Mouse (Mus musculus): ENCODE data around the gene Ugt1a8.

Ugt1a8 gene

DNA sequence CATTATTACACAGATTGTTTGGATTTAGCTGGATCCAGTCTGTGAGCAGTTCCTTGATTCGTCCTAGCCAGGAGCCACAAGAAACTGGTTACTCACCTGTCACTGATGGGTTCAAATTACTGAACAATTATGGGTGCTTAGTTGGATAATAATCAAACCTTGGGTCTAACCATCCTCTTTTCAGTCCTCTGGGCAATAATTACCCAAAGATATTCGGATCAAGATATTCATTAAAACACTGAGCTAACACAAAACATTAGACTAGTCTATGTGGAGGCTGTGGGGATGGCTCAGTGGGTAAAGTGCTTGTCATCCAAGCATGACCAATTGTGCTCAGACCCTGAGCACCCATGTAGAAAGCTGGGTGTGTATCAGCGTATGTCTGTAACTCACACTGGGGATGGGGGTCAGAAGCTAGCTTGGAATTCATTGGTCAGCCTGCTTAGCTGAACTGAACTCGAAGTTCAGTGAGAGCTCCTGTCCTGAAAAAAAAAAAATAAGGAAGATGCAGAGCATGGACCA lies 148.3 kb downstream of the Ugt1a8 start:
- DNase-seq (ENCODE audit: low spot score): no peak

GRCm38 (mm10) chr1:88237311-88237710 lies 149.7 kb downstream of the Ugt1a8 start:
- DNase-seq (ENCODE audit: low spot score): no peak

DNA sequence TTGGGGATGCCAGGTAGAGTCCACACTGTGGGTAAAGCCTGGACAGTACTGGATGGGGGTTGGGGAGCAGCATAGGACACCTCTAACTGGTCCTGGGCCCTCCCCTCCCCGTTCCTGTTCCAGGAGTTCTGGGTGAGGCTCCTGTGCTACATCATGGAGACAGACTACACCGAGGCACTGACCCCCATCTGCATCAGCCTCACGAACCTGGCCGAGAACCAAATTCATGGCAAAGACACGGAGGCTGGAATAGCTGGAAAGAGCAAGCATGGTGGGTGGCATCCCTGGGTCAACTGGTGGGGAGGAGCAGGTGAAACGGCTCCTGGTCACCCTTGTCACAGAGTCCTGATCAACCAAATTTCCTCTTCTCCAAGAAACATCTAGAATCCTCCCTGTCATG lies 151.2 kb downstream of the Ugt1a8 start:
- DNase-seq (ENCODE audit: low spot score): no peak

DNA sequence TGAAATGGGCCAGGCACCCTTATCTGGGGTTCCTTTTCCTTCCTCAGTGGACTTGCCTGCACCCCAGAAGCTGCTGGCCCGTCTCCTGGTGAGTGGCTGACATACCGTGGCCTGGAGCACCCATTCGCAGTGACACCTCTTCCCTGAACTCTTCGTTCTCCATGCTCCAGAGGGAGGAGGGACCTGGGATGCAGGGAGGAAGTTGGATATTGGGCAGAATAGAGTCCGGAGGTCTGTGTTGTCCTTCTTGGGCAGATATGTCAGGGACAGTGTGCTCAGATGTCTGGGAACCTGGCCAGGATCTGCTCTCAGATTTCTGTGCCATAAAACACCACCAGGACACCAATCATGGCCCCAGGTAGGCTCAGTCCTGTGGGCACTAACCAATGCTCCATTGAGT lies 152.5 kb downstream of the Ugt1a8 start:
- no peak for DNase-seq (ENCODE audit: low spot score)

DNA sequence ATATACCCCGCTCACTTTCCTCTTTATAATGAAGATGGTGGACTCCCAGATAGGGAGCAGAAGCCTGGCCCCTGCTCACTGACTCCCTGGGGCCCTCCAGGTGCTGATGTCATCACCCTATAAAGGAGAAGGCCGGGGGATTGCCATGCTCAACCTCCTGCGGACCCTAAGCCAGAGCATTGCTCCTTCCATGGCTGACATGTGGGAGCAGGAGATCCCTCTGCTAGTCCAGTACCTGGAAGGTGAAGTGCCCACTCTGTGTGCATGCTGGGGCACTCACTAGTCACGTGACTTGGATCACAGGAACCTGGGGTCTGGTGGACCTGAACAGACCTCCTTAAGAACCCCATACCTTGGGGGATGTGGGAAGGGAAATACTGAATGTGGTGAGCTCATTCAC lies 153.0 kb downstream of the Ugt1a8 start:
- no peak for DNase-seq (ENCODE audit: low spot score)

- DNase-seq (ENCODE audit: low spot score): no peak
These were observed 156.2 kb downstream of the Ugt1a8 start for GRCm38 (mm10) chr1:88243861-88244260.

GRCm38 (mm10) chr1:88245881-88246280 lies 158.3 kb downstream of the Ugt1a8 start:
- DNase-seq (ENCODE audit: low spot score): no peak

DNA sequence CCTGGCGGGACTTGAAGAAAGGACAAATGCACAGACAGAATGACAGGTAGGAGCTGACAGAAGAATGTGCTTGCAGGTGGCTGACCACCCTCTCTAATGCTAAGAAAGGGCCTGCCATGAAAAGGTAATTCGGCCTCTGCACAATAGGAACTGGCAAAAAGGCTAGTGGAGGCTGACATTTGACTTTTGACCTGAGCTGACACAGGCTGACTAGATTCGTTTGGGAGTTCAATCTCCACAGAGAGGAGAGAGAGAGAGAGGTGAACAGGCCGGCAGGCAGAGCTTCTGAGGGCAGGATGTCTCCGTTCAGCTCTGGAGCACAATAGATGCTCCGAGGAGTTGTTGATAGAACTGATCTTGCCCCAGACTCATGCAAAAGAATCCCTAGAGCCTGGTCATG lies 158.8 kb downstream of the Ugt1a8 start:
- no peak for DNase-seq (ENCODE audit: low spot score)

GRCm38 (mm10) chr1:88247660-88248059 lies 160.0 kb downstream of the Ugt1a8 start:
- no peak for DNase-seq (ENCODE audit: low spot score)

DNA sequence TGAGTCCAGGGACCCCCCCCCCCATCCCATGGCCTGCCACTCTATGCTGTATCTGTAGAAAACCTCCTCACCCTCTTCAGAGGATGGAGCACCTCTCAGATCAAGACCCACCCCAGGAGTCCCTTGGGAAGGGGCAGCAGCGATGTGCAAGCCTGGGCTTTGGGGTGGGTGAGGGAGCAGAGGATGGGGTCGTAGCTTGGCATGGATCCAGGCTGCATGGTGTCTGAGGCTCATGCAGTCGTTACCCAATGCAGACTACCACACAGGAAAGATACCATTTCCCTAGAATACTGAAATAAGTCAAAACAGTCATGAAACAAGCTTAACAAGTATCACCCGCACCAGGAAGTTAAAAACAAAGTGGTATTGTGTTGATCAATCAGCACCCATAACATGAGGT lies 161.0 kb downstream of the Ugt1a8 start:
- DNase-seq (ENCODE audit: low spot score): no peak

DNA sequence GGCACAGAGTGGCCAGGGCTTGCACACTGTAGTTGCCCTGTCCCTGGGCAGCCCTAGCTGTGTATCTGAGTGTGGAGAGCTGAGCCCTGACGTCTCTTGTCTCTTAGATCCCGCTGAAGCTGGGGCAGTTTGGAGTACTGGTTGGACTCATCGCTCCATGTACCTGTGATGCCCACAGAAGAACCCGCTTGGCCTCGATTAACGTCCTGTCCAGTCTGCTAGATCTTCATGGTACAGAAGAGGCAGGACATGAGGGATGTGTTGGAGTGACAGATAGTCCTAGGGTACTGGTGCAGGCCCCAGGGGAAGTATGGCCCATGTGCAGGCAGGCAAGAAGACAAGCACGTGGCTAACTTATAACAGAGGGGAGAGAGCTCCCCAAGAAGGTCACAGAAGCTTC lies 162.0 kb downstream of the Ugt1a8 start:
- no peak for DNase-seq (ENCODE audit: low spot score)

GRCm38 (mm10) chr1:88250023-88250422 lies 162.4 kb downstream of the Ugt1a8 start:
- DNase-seq (ENCODE audit: low spot score): no peak

- no peak for DNase-seq (ENCODE audit: low spot score)
These were observed 165.5 kb downstream of the Ugt1a8 start for GRCm38 (mm10) chr1:88253106-88253505.

GRCm38 (mm10) chr1:88253540-88253939 lies 165.9 kb downstream of the Ugt1a8 start:
- no peak for DNase-seq (ENCODE audit: low spot score)

DNA sequence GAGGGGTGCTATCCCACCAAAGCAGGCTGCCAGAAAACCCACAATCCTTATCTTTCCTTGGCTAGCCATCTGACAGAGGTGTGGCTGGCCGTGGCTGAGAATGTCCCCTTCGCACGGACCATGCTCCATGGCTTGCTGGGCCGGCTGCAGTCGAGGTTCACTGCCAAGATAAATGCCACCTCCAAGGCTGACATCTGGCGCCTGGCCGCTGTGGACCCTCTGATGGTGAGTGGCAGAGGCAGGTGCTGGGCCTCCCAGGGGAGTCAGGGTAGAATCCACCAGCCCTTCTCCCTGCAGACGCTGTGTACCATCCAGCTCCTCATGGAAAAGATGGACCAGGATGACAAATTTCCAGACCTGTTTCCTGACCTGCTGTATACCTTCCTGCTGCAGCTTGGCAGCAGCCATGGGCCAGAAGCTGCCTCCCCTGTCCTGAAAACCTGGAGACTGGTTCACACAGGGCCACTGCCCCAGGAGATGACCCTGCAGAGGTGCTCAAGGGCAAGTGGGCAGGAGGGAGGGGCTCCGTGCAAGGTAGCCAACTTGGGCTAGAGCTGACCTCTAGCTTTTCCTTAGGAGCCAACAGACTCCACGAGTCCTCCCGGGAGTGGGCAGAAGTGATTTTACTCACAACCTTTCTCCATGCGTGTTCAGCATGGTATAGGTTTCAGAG lies 167.3 kb downstream of the Ugt1a8 start:
- no peak for DNase-seq (ENCODE audit: low spot score)

DNA sequence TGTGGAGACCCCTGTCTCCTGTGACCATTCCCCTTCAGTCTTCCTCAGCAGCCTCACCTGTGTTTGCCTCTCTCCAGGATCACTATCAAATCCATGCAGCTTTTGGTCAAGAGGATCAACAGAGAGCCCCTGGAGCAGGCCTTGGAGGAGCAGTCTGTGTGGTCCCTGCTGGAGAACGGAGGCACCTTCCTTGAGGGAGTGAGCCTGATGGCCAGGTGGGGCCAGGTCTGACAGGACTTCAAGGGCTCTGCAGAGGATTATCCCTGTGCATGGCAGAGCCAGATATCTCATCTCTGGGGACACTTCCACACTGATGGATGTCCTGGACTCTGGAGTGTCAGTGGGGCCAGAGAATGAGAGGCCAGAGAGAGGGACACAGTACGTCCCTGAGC lies 167.8 kb downstream of the Ugt1a8 start:
- DNase-seq (ENCODE audit: low spot score): no peak

DNA sequence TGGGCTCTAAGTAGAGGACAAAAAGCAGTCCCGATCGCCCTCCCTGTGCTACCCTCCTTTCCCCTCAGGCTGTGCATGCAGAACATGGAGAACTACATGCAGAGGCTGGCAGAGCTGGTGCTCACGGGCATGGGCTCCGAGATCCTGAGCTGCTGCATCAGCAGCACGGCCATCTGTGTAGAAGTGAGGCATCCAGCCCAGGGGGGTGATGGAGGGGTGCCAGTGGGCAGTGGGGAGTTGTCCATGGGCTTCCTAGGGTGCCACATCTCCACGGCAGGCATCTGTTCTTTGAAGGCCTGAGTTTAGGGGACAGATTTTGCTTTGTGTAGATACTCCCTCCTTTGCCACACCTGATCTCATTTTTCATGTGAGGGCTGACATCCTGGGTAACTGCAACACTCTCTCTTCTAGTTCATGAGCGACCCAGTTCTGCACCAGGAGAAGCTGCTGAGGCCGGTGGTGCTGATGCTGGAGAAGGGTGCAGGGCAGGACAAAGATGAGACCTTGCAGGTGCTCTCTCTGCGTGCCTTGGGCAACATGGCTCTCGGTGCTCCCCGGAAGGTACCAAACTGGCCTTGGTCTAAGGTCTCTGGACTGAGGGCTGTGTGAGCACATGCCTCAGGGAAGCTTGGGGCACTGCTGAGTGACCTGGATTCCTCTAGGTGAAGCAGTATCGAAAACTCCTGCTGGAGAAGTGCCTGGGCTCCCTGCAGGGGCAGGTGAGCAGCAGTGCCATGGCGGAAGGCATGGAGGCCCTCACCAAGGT lies 168.6 kb downstream of the Ugt1a8 start:
- DNase-seq (ENCODE audit: low spot score): no peak

DNA sequence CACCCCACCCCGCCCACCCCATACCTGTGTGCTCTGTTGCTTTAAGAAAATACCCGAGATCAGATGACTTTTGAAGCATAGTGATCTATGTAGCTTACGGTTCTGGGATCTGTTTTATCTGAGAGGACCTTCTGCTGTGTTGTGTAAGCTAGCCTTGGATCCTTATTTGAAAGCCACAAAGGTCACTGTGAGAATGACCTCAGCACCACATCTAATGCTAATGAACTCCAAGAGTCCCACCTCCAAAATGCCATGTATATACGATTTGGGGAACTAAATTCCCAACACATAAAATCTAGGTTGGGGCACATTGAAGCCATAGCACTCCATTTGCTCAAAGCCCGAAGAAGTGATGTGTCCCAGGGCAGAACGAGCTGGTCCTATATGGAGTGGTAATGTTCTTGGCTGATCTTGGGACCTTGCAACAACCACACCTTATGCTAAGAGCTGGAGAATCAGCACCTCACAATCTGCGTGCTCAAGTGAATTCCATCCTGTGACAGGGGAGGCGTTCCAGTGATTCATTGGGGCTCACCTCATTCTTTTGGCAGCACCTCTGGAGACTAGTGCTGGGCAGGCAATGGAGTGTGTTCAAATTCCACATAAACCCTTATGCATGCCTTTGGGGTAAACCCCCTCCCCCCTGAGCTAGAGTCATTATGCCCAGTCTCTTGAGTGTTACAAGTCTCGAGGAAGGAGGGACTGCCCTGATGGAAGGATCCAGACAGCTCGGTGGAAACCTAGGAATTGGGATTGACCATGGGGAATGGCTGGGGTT lies 169.5 kb downstream of the Ugt1a8 start:
- DNase-seq (ENCODE audit: low spot score): no peak

DNA sequence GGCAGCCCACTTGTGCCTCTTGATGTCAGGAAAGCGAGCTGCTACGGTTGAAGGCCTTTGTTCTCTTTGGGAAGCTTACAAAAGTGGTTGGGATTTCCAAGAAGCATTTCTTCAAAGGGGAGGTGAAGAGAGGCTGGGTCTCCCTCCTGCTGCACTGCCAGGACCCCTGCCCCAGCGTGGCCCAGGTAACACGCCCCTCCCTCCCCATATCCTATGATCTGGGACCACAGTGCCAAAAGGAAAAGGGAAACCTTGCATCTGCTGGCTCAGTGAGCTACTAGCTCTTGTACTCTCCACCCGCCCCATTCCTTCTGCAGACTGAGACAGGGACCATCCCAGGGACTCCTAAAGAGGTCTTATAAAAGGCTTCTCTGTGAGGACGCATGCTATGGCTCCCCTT lies 170.1 kb downstream of the Ugt1a8 start:
- no peak for DNase-seq (ENCODE audit: low spot score)

DNA sequence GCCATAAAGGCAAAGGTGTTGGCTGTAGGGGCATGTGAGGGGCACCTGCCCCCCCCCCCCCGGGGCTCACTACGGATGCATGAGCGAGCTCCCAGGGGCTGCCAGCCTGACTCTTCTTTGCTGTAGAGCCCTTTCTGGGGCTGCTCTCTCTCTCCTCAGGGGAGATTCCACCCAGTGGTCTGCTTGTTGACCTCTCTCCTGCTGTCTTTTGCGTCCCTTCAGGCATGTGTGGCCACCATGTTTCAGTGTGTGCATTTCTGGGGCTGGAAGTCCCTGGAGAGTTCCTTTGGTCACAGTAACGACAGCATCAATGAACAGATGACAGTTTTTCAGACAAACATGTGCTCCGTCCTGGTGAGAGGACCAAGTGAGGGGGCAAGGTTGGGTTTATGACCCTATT lies 170.7 kb downstream of the Ugt1a8 start:
- no peak for DNase-seq (ENCODE audit: low spot score)

GRCm38 (mm10) chr1:88258881-88259642 lies 171.4 kb downstream of the Ugt1a8 start:
- DNase-seq (ENCODE audit: low spot score): no peak

GRCm38 (mm10) chr1:88259643-88260024 lies 172.0 kb downstream of the Ugt1a8 start:
- no peak for DNase-seq (ENCODE audit: low spot score)
